Mouse (Mus musculus) megakaryocyte progenitor cell, adult 5-6 weeks (primary cell): ENCODE measurements around the gene Oxct2b. TPM values are rescaled to one million over a fixed set of nuclear protein-coding genes. Genes with fewer than 3 reads are reported as not detected.
"Not testable (repeated sequence)": the region's sequence is repeated elsewhere in the genome, so short reads cannot be mapped to it uniquely, and the experiment has no call there.

ENCODE experiments used
- ATAC-seq: replicated peaks from 2 replicates; pipeline ENCODE4 v1.8.0; 2016; ENCODE audit warnings: mild to moderate bottlenecking, moderate TSS enrichment, inconsistent platforms; ENCODE audit not compliant: poor library complexity
- total RNA-seq, 2 experiments: library from RNA; stranded (forward) in 1 of 2; stranded (reverse) in 1 of 2; fragments of 157-497, 149-512 nt in 1 of 2; fragments of 200-1000 nt in 1 of 2; gene quantifications; 2 replicates each; pipeline versions ENCODE4 v1.2.3 to v1.2.4; 2015 to 2017

Gene Oxct2b
- total RNA-seq, 2 experiments from 2014 or later = not detected

- ATAC-seq = peak; percentile 80
Measured at GRCm38 (mm10) chr4:123112216-123112764, 3.8 kb upstream of the Oxct2b start.

- ATAC-seq = not testable (repeated sequence)
Measured at GRCm38 (mm10) chr4:123114651-123115050, 1.4 kb upstream of the Oxct2b start.

GRCm38 (mm10) chr4:123116640-123117039 lies 574 bp downstream of the Oxct2b start:
- peak; percentile 17; the same call in 1 of the 2 replicates for ATAC-seq

- ATAC-seq = no peak
Measured at GRCm38 (mm10) chr4:123121286-123121685, 5.2 kb downstream of the Oxct2b start.

- ATAC-seq = no peak
Measured at GRCm38 (mm10) chr4:123126626-123127025, 10.6 kb downstream of the Oxct2b start.

GRCm38 (mm10) chr4:123127051-123127450 lies 11.0 kb downstream of the Oxct2b start:
- no peak for ATAC-seq

GRCm38 (mm10) chr4:123137551-123137950 lies 21.5 kb downstream of the Oxct2b start:
- no peak for ATAC-seq

- peak; percentile 97 for ATAC-seq
Measured at GRCm38 (mm10) chr4:123139513-123140154, 23.6 kb downstream of the Oxct2b start, which contains the start of gene Ppie. Gene Ppie (minus strand): TSS chr4:123139951.

- peak; percentile 76 for ATAC-seq
Measured at GRCm38 (mm10) chr4:123147446-123148150, 31.5 kb downstream of the Oxct2b start.

- no peak for ATAC-seq
Measured at GRCm38 (mm10) chr4:123152003-123152402, 35.9 kb downstream of the Oxct2b start.

GRCm38 (mm10) chr4:123152976-123153375 lies 36.9 kb downstream of the Oxct2b start:
- no peak for ATAC-seq

GRCm38 (mm10) chr4:123155004-123155403 lies 38.9 kb downstream of the Oxct2b start:
- peak; percentile 86 for ATAC-seq

- no peak for ATAC-seq
Measured at GRCm38 (mm10) chr4:123155427-123155826, 39.4 kb downstream of the Oxct2b start.

GRCm38 (mm10) chr4:123155840-123156239 lies 39.8 kb downstream of the Oxct2b start:
- 0 out of 2 replicates have a peak, but pooled peaks have one; percentile 24 for ATAC-seq

GRCm38 (mm10) chr4:123160571-123160970 lies 44.5 kb downstream of the Oxct2b start:
- peak; percentile 14 for ATAC-seq

- ATAC-seq = not testable (repeated sequence)
Measured at GRCm38 (mm10) chr4:123161251-123161650, 45.2 kb downstream of the Oxct2b start.

- ATAC-seq = peak; percentile 85
Measured at GRCm38 (mm10) chr4:123162305-123162917, 46.3 kb downstream of the Oxct2b start.

GRCm38 (mm10) chr4:123164157-123164556 lies 48.1 kb downstream of the Oxct2b start:
- ATAC-seq = no peak
